Mouse (Mus musculus) stomach, postnatal 0 days (tissue): ENCODE results near the gene Nsd2.

Experiments
- CTCF ChIP-seq: IDR thresholded peaks from 2 replicates; pipeline ENCODE4 v1.5.1; 2016; ENCODE audit warnings: antibody characterized with exemption, low read depth, mild to moderate bottlenecking, moderate library complexity
- EP300 ChIP-seq: optimal IDR thresholded peaks from 2 replicates; pipeline ENCODE3; 2016; ENCODE audit warnings: antibody characterized with exemption

- TF ChIP-seq CTCF: peak; percentile 49
- no peak for TF ChIP-seq EP300
These were observed 32.6 kb downstream of the Nsd2 start for GRCm38 (mm10) chr5:33853086-33853485.
